Mouse (Mus musculus) intestine, embryonic 15.5 days (tissue): Measurements from ENCODE around the gene As3mt. TPM values are rescaled to one million over a fixed set of nuclear protein-coding genes. Genes with fewer than 3 reads are reported as not detected.
"Not testable (repeated sequence)": the region's sequence is repeated elsewhere in the genome, so short reads cannot be mapped to it uniquely, and the experiment has no call there.

Source experiments
- ATAC-seq: fragments of 200-750 bp; cut with Nextera tagmentation; 2 replicates; pipeline ENCODE4 v1.8.0; 2017; ENCODE audit warnings: moderate TSS enrichment, moderate library complexity
- H3K27ac ChIP-seq: fragments of 300-500 bp; sonication (generic); 2 replicates; pipeline ENCODE4 v1.5.1; 2015; ENCODE audit warnings: mild to moderate bottlenecking, inconsistent platforms
- H3K27me3 ChIP-seq: fragments of 300-500 bp; sonication (generic); replicated peaks from 2 replicates; pipeline ENCODE4 v1.6.1; 2015; ENCODE audit warnings: inconsistent platforms
- H3K36me3 ChIP-seq: fragments of 300-500 bp; sonication (generic); 2 replicates; pipeline ENCODE4 v1.6.1; 2015; ENCODE audit warnings: inconsistent platforms
- H3K4me1 ChIP-seq: fragments of 300-500 bp; sonication (generic); replicated peaks from 2 replicates; pipeline ENCODE4 v1.6.1; 2015; ENCODE audit warnings: inconsistent platforms
- H3K4me2 ChIP-seq: fragments of 300-500 bp; sonication (generic); replicated peaks from 2 replicates; pipeline ENCODE4 v1.6.1; 2015; ENCODE audit warnings: mild to moderate bottlenecking, inconsistent platforms
- H3K4me3 ChIP-seq: fragments of 300-500 bp; sonication (generic); replicated peaks from 2 replicates; pipeline ENCODE4 v1.5.1; 2015; ENCODE audit warnings: inconsistent platforms
- H3K9ac ChIP-seq: fragments of 300-500 bp; sonication (generic); 2 replicates; pipeline ENCODE4 v1.6.1; 2015; ENCODE audit warnings: inconsistent platforms
- H3K9me3 ChIP-seq: fragments of 300-500 bp; sonication (generic); 2 replicates; pipeline ENCODE4 v1.6.1; 2016; ENCODE audit warnings: inconsistent platforms
- WGBS: fragments of 180-500 bp; shearing (Covaris S2); methylation state at CpG from one replicate; pipeline ENCODE4 v1.1.7; 2015; 5-methylcytosine and 5-hydroxymethylcytosine counted together
- polyA plus RNA-seq: library from polyadenylated mRNA; unstranded; fragments of >200 nt; fragmentation: Nextera tagmentation; extraction: Ambion mirVana; gene quantifications from 2 replicates; pipeline ENCODE4 v1.2.1, GENCODE M21; 2015

The As3mt gene
- polyA plus RNA-seq, 1 experiment from 2014 or later, result 63.4 TPM

DNA sequence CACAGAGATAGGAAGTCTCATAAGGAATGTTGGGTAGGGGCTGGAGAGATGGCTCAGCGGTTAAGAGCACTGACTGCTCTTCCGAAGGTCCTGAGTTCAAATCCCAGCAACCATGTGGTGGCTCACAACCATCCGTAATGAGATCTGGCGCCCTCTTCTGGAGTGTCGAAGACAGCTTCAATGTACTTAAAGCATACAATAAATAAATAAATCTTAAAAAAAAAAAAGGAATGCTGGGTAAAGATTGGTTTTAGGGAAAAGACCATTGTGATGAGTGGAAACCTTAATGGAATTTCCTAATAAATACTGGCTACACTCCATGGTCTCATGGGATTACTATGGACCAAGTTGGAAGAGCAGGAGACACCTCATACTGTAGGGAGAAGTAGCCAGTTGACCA is 25.4 kb downstream of the As3mt start:
- not testable (repeated sequence) for H3K36me3 ChIP-seq, H3K4me1 ChIP-seq, H3K27ac ChIP-seq, H3K9ac ChIP-seq, H3K4me3 ChIP-seq, H3K27me3 ChIP-seq, H3K9me3 ChIP-seq, H3K4me2 ChIP-seq, ATAC-seq
- 94% methylated on average over 5 of the region's 5 CpGs for WGBS

DNA sequence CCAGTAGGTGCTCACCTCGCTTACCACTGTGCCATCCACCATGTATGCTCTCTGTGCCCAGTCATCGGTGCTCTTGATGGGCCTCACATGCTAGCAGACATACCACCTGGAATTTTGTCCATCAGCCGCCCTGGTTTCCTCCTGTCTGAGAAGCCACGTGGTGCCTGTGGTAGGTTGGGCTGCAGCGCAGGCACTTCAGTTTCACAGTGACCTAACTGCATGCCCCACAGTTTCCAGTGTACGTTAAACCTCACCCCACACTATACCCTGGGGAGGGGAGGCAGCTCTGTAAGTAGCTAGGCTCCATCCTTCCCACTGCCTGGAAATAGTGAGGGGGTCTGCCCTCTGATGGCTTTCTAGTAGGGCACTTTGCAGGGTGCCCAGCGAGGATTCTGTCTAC is 26.4 kb downstream of the As3mt start:
- Histone ChIP-seq H3K9ac (no peak overlapping the region), H3K27me3 (no peaks in the 10 kb centered on the region), H3K4me2 (no peak overlapping the region), H3K4me3 (no peak overlapping the region), H3K4me1 (no peaks in the 10 kb centered on the region), H3K27ac (no peak overlapping the region), H3K9me3 (no peaks in the 10 kb centered on the region), H3K36me3 (no peaks in the 10 kb centered on the region; the same call in 1 of the 2 replicates)
- WGBS, result 93% methylated on average over 7 of the region's 7 CpGs
- no peak for ATAC-seq

- Histone ChIP-seq H3K9ac (no peak overlapping the region), H3K27ac (no peak overlapping the region), H3K27me3 (no peaks in the 10 kb centered on the region), H3K4me2 (no peak overlapping the region), H3K4me3 (no peak overlapping the region), H3K9me3 (no peaks in the 10 kb centered on the region), H3K36me3 (no peaks in the 10 kb centered on the region; the same call in 1 of the 2 replicates), H3K4me1 (no peaks in the 10 kb centered on the region)
- WGBS, result 54% methylated on average over 5 of the region's 5 CpGs
- no peak for ATAC-seq
These were observed 28.0 kb downstream of the As3mt start for GRCm38 (mm10) chr19:46735241-46735640.

DNA sequence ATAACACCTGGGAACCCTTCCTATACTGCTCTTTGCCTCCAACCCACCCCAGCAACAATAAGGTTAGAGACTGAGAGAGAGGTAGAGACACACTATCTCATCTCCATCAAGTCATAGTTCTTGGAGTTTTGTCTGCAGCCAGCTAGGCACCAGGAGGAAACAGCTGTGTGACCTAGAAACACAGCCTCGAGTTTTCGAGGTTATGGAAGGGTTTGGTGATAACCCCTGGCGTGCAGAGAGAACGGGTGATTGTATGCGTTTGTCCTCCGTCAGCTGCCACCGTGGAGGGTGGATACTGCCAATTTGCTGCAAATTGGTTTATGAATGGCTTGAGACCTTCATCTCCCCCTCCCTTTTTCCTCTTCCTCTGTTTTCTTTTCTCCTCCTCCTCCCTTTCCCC is 29.8 kb downstream of the As3mt start:
- ATAC-seq, result no peak
- Histone ChIP-seq H3K9me3 (no peaks in the 10 kb centered on the region), H3K27me3 (no peaks in the 10 kb centered on the region), H3K4me3 (no peak overlapping the region), H3K27ac (no peak overlapping the region), H3K36me3 (no peaks in the 10 kb centered on the region; the same call in 1 of the 2 replicates), H3K9ac (no peak overlapping the region), H3K4me1 (no peaks in the 10 kb centered on the region), H3K4me2 (no peak overlapping the region)
- 65% methylated on average over 7 of the region's 7 CpGs for WGBS

GRCm38 (mm10) chr19:46740341-46741008 is 33.2 kb downstream of the As3mt start:
- no peak for ATAC-seq
- no peak overlapping the region for H3K4me2 ChIP-seq
- no peaks in the 10 kb centered on the region for H3K4me1 ChIP-seq
- H3K27ac ChIP-seq, result no peak overlapping the region
- H3K4me3 ChIP-seq, result no peak overlapping the region
- no peak overlapping the region for H3K9ac ChIP-seq
- 55% methylated on average over 7 of the region's 7 CpGs for WGBS
- no peaks in the 10 kb centered on the region for H3K27me3 ChIP-seq
- no peaks in the 10 kb centered on the region for H3K9me3 ChIP-seq
- no peaks in the 10 kb centered on the region for H3K36me3 ChIP-seq

DNA sequence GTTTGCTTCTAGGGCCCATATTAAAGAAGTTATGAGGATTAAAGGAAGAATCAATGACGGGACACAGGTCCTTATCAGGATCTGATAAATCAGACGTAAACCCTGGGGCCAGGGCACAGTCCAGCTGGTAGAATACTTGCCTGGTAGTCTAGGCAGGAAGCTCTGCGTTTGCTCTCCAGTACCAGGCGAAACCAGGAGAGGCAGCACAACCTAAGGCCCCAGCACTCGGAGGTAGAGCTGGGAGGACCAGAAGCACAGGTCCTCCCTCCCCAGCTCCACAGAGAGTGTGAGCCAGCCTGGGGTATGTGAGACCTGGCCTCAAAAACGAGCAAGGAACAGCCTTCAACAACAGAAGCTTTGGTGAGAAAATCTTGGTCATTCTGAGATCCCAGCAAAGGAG is 34.3 kb downstream of the As3mt start:
- Histone ChIP-seq H3K4me1 (no peaks in the 10 kb centered on the region), H3K9me3 (no peaks in the 10 kb centered on the region), H3K27me3 (no peaks in the 10 kb centered on the region), H3K4me2 (no peak overlapping the region), H3K27ac (no peak overlapping the region), H3K4me3 (no peak overlapping the region), H3K9ac (no peak overlapping the region), H3K36me3 (no peaks in the 10 kb centered on the region)
- WGBS, result 41% methylated on average over 6 of the region's 6 CpGs
- ATAC-seq, result no peak

- WGBS, result 75% methylated on average over 9 of the region's 9 CpGs
- no peaks in the 10 kb centered on the region for H3K27me3 ChIP-seq
- H3K4me2 ChIP-seq, result no peak overlapping the region
- no peaks in the 10 kb centered on the region for H3K36me3 ChIP-seq
- H3K4me1 ChIP-seq, result no peaks in the 10 kb centered on the region
- ATAC-seq, result no peak
- no peak overlapping the region for H3K9ac ChIP-seq
- H3K27ac ChIP-seq, result no peak overlapping the region
- H3K9me3 ChIP-seq, result no peaks in the 10 kb centered on the region
- no peak overlapping the region for H3K4me3 ChIP-seq
These were observed 37.4 kb downstream of the As3mt start for GRCm38 (mm10) chr19:46744681-46745080.

- Histone ChIP-seq H3K4me2 (no peak overlapping the region), H3K27me3 (no peaks in the 10 kb centered on the region), H3K36me3 (no peaks in the 10 kb centered on the region), H3K9ac (no peak overlapping the region), H3K9me3 (no peaks in the 10 kb centered on the region), H3K4me1 (no peaks in the 10 kb centered on the region), H3K27ac (no peak overlapping the region), H3K4me3 (no peak overlapping the region)
- 83% methylated on average over 3 of the region's 3 CpGs for WGBS
- no peak for ATAC-seq
These were observed 40.5 kb downstream of the As3mt start for GRCm38 (mm10) chr19:46747799-46748198.

- Histone ChIP-seq H3K27ac (no peak overlapping the region), H3K4me2 (no peak overlapping the region), H3K4me1 (no peaks in the 10 kb centered on the region), H3K27me3 (no peaks in the 10 kb centered on the region), H3K9me3 (no peaks in the 10 kb centered on the region), H3K9ac (no peak overlapping the region), H3K4me3 (no peak overlapping the region), H3K36me3 (no peaks in the 10 kb centered on the region)
- WGBS, result 79% methylated on average over 5 of the region's 5 CpGs
- no peak for ATAC-seq
These were observed 45.0 kb downstream of the As3mt start for GRCm38 (mm10) chr19:46752235-46752634.

DNA sequence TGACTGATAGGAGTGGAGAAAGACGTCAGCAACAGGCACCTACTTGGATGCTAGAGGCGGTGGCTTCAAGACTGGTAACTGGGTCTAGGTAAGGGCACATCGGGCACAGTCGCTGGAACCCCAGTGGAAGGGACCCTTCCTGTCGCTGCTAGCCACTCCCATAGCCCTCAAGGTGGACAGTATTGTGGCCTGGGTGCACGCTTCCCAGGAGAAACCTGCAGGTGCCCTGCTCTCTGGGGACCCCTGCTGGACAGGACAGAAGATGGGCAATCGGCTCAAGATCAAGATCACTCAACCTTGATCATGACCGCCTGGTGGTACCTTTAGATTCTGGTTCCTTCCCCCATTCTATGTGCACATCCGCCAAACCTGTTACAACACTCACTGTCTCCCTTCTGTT is 47.8 kb downstream of the As3mt start:
- 45% methylated on average over 9 of the region's 9 CpGs for WGBS
- no peak for ATAC-seq
- no peaks in the 10 kb centered on the region for H3K36me3 ChIP-seq

GRCm38 (mm10) chr19:46756221-46756620 is 49.0 kb downstream of the As3mt start:
- Histone ChIP-seq H3K36me3 (no peaks in the 10 kb centered on the region), H3K27me3 (no peaks in the 10 kb centered on the region)
- WGBS, result 82% methylated on average over 4 of the region's 4 CpGs

More for the DNA sequence above, 47.8 kb downstream of the As3mt start:
- Histone ChIP-seq H3K4me1 (no peaks in the 10 kb centered on the region), H3K4me3 (no peak overlapping the region), H3K9ac (no peak overlapping the region), H3K9me3 (no peaks in the 10 kb centered on the region), H3K27me3 (no peaks in the 10 kb centered on the region), H3K27ac (no peak overlapping the region), H3K4me2 (no peak overlapping the region)

GRCm38 (mm10) chr19:46759096-46759495 is 51.8 kb downstream of the As3mt start:
- H3K27me3 ChIP-seq, result peaks cover 6% of the 10 kb centered on the region
- no peak for ATAC-seq

More at GRCm38 (mm10) chr19:46756221-46756620, 49.0 kb downstream of the As3mt start:
- Histone ChIP-seq H3K4me2 (no peak overlapping the region), H3K9me3 (no peaks in the 10 kb centered on the region), H3K27ac (no peak overlapping the region), H3K4me3 (no peak overlapping the region), H3K4me1 (no peaks in the 10 kb centered on the region), H3K9ac (no peak overlapping the region)
- ATAC-seq, result no peak

GRCm38 (mm10) chr19:46759909-46760308 is 52.7 kb downstream of the As3mt start:
- H3K36me3 ChIP-seq, H3K9me3 ChIP-seq, ATAC-seq, H3K9ac ChIP-seq, H3K27ac ChIP-seq, H3K27me3 ChIP-seq, H3K4me2 ChIP-seq, H3K4me3 ChIP-seq: not testable (repeated sequence)
- H3K4me1 ChIP-seq, result peaks cover 11% of the 10 kb centered on the region
- WGBS, result 86% methylated on average over 10 of the region's 10 CpGs

More at GRCm38 (mm10) chr19:46759096-46759495, 51.8 kb downstream of the As3mt start:
- H3K4me3 ChIP-seq, result no peak overlapping the region
- H3K27ac ChIP-seq, result no peak overlapping the region
- H3K9me3 ChIP-seq, result no peaks in the 10 kb centered on the region
- 65% methylated on average over 8 of the region's 8 CpGs for WGBS
- H3K36me3 ChIP-seq, result no peaks in the 10 kb centered on the region
- H3K9ac ChIP-seq, result no peak overlapping the region
- H3K4me2 ChIP-seq, result no peak overlapping the region
- peaks cover 11% of the 10 kb centered on the region for H3K4me1 ChIP-seq
